Mouse (Mus musculus) brain, embryonic 14.5 days (tissue): Measurements from ENCODE around the gene Ppt2.

Experiments
- CTCF ChIP-seq: fragments of 200-500 bp; IDR thresholded peaks from 2 replicates; pipeline ENCODE4 v1.5.1; 2012; ENCODE audit warnings: inconsistent platforms, mild to moderate bottlenecking, moderate library complexity, borderline replicate concordance; ENCODE audit not compliant: insufficient read depth, insufficient read length; ENCODE audit errors: extremely low read depth
- POLR2A ChIP-seq: fragments of 200-500 bp; IDR thresholded peaks from 2 replicates; pipeline ENCODE4 v1.6.1; 2012; ENCODE audit warnings: mild to moderate bottlenecking, inconsistent platforms, borderline replicate concordance; ENCODE audit not compliant: poor library complexity, insufficient read depth, insufficient read length, severe bottlenecking; ENCODE audit errors: extremely low read depth

DNA sequence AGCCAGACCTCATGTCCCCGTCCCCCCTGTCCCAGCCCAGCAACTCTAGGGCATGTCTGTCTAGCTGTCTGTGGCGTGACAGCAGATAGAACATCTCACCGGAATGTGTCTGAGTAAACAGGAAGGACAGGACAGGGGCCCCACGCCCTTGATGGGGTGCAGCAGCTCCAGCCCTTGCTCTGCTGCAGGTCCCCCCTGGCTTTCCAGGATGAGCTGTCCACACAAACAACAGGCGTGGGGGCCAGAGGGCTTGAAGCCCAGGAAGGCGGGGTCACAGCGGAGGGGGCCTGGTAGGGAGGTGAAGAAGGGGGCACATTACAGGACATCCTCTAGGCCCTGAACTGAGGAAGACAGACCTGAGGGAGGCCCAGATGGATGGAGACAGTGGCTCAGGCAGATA, 26.9 kb upstream of the Ppt2 start:
- TF ChIP-seq CTCF (no peak), POLR2A (no peak)
